Mouse (Mus musculus) right cerebral cortex, postnatal 4 days (tissue): ENCODE data around the gene Haus2.

ENCODE experiments used
- DNase-seq: peaks from one replicate; pipeline ENCODE4 v3.0.0-alpha.2; 2022

The Haus2 gene

GRCm38 (mm10) chr2:120619538-120619937 lies 10.4 kb downstream of the Haus2 start:
- DNase-seq, result no peak

GRCm38 (mm10) chr2:120622920-120623319 lies 13.7 kb downstream of the Haus2 start:
- DNase-seq, result no peak

- no peak for DNase-seq
These were observed 19.1 kb downstream of the Haus2 start for GRCm38 (mm10) chr2:120628076-120628865.

DNA sequence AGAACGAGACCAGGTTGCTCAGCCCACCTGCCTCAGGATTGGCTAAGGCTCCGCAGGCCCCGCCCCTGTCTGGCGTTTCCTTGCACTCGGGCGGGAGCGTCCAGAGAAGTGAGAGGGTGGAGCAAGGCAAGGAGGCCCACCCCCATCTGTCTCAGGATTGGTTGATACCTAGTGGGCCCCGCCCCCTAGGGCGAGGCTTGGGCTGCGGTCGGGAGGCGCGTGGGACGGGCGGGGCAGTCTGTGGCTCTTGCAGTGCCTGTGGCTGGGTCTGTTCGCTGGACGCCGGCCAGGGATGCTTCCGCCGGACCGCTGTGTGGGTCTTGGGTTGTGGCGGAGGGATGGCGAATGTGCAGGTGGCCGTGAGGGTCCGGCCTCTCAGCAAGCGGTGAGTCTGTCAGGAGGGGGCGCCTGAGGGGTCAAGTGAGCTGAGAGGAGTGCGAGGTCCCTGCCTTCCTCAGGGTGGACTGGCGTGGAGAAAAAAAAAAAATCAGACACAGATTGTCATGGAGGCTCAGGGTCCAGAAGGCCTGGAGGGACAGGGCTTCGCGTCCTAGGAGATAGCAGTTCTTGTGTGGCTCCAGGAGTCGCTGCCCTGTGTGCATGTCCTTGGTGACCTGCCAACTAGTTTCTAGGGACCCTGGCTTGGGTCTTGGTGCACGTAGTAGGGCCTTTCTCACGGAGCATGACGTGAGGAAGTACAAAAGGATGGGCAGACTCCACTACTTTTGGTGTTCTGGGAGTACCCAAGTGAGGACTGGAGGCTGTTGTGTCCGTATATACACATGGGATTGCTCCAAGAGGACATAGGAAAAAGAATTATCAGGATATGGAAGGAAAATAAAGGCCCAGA lies 19.9 kb downstream of the Haus2 start, which contains the start of gene Stard9:
Stard9 (plus strand) TSS at position 236 of the 850 bp plus-strand sequence.
- peak; percentile 92 for DNase-seq

GRCm38 (mm10) chr2:120630246-120630645 lies 21.1 kb downstream of the Haus2 start:
- no peak for DNase-seq

GRCm38 (mm10) chr2:120630655-120631054 lies 21.5 kb downstream of the Haus2 start:
- DNase-seq, result no peak

- DNase-seq, result no peak
These were observed 22.3 kb downstream of the Haus2 start for GRCm38 (mm10) chr2:120631521-120631920.

DNA sequence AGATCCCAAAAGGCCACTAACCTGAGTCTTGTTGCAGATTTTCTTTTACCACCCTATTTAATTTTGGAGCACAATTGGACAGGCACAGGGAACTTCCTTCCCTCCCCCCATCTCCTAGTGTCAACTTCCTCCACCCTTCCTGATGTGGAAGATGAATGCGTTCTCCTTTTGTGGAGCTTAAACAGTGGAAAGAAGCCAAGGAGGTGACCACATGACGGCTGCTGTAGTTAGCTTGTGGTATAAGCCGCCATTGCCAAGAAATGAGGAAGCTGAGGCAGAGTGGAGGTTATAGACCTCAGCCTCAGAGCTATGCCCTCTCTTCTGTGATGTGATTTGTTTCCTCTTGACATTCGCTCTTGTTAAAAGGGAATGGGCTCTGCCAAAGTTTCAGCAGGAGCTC lies 22.8 kb downstream of the Haus2 start:
- no peak for DNase-seq

- DNase-seq, result no peak
These were observed 31.7 kb downstream of the Haus2 start for GRCm38 (mm10) chr2:120640835-120641234.

DNA sequence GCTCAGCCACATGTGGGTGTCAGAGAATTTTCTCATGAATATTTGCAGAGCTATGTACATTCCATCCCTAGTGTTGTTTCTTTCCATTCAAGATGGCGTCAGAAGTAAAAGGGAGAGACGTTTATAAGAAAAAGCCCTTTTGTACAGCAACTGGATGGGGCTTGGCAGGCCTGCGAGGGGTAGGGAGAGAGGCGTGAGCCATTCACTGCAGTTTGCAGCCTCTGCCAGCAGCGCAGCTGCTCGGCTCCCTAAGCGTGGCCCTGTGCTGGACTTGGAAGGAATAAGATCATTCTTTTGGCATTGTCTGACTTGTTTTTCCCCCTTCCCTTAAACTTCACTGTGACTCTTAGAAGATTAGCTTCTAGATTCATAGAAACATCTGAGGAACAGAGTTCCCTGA lies 34.7 kb downstream of the Haus2 start:
- DNase-seq, result peak; percentile 15

DNA sequence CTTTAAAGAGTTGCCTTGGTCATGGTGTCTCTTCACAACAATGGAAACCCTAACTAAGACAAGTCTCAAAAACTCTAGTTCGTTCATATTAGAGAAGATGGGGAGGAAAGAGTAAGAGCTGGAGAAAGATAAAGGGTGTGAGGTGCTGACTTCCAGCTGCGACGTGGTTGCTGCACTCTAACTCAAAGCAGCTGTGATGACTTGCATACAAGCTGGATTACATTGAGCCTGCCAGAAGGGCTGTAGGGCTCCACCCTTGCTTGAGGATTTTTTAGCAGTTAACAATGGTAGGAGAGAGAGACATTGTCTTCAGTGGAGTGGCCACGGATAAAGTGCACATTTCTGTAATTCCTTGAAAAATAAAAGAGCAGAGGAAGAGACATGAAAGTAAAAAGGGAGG lies 37.6 kb downstream of the Haus2 start:
- DNase-seq, result no peak

DNA sequence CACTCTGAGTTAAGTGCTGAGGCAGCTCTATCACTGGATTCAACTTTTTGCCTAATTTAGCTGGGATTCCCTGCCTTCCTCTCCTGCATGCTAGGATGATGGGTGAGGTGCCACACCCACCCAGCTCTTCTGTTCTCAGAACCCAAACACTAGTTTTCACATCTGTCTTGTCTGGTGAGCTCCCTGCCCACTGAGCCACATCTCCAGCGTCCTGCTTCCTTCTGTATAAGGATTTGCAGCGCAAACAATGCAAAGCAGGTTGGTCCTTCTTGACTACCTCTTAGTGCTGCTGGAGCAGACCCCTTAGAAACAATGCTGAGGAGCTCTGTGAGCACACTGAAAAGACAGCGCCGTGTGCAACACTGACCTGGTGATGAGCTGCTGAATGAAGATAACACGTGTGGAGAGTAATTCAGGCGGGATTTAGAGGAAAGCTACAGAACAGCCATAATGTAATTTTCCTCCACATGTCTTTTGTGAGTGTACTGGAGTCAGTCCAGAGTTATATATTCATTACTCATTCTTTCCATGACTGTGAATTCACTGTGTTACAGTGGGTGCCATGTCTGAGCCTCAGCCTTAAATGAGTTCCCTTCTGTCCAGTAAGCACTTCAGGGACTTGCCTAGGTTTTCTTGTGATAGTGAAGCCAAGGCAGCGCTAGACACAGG lies 43.2 kb downstream of the Haus2 start:
- no peak for DNase-seq

GRCm38 (mm10) chr2:120652925-120653284 lies 43.7 kb downstream of the Haus2 start:
- no peak for DNase-seq

DNA sequence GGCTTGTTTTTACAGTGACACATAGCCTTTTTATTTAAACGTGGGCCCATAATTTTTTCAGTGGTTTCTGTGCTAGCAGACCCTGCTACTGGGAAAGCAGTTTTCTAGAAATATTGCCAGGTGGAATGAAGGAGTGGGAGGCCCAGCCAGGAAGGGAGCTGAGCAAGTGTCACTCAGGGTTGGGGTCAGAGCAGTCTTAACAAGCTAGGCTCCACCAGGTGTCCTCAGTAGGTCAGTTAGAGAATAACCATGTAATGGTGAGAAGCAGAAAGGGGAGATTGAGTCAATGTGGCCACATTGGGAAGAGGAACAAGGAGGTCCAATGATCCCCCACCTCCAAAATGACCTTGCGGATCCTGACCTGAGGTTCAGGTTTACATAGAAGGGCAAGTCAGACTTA lies 45.5 kb downstream of the Haus2 start:
- no peak for DNase-seq

DNA sequence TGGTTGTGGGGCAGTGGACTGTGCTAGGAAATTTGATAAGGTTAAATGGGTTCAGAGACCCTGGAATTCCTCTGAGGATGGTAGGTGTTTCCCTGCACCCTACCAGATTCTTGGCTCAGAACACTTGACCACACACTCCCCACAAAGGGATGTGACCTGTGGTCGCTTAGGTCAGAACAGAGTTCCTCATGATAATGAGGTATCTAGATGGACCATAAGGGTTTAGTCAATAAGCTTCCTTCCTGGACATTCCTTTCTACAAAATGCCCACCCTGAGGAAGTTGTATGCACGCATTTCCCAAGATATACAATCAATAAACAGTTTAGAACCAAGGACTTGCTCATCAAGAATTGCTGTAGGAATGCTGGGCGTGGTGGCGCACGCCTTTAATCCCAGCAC lies 46.7 kb downstream of the Haus2 start:
- no peak for DNase-seq

GRCm38 (mm10) chr2:120656711-120657110 lies 47.5 kb downstream of the Haus2 start:
- no peak for DNase-seq

- no peak for DNase-seq
These were observed 49.3 kb downstream of the Haus2 start for GRCm38 (mm10) chr2:120658486-120658885.

DNA sequence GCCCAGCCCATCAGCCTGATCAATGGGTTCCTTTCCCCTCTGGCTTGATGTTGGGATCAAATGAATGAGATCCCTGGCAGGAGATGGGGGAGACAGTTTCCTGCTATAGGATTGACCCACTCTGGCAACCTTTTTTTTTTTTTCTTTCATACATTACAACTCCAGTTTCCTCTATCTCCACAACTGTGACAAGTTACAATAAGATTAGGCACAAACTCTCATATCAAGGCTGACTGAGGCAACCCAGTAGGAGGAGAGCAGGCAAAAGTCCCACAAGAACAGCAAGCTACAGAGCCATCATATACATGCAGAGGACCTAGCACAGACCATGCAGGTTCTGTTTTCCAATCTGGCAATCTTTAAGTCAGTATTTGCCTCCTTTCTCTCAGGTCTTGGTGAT lies 50.1 kb downstream of the Haus2 start:
- DNase-seq, result no peak

DNA sequence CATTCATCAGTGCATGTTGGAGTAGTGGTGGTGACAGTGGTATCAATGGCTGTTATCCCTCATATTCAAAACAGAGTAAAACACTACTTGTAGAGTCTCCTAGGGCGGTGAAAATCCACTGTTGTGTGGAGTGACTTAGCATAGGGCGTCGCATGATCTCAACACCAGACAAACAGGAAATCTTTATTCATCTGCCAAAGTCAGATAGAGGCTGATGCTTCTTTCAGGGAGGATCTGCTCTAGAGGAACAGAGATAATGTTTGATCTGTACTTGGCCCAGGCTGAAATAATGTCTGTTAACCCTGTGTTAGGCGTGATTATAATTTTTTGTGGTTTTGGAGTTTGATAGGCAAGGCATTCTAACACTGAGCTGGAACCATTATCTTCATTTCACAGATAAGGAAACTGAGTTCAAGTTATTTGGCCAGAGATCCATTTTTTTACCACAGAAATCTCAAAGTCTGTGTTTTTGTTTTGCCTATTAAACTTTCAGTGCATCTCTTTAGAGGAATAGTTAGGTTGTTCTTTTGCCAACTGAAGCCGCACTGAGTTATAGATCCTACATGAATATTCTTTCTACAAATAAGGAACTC lies 51.4 kb downstream of the Haus2 start:
- no peak for DNase-seq

DNA sequence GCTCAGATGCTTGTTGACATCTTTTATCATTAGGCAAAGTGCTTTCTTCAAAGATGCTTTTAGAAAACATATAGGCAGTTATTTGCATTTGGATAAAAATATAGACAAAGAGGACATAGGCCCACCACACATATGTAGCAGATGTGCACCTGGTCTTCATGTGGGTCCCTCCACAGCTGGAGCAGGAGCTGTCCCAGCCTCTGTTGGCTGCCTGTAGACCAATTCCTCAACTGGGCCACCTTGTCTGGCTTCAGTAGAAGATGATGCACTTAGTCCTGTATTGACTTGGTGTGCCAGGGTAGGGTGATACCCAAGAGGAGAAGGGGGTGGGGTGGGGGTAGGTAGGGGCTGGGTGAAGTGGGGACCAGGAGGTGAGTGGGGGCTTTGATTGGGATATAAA lies 53.6 kb downstream of the Haus2 start:
- no peak for DNase-seq

- DNase-seq, result no peak
These were observed 54.4 kb downstream of the Haus2 start for GRCm38 (mm10) chr2:120663491-120664154.

DNA sequence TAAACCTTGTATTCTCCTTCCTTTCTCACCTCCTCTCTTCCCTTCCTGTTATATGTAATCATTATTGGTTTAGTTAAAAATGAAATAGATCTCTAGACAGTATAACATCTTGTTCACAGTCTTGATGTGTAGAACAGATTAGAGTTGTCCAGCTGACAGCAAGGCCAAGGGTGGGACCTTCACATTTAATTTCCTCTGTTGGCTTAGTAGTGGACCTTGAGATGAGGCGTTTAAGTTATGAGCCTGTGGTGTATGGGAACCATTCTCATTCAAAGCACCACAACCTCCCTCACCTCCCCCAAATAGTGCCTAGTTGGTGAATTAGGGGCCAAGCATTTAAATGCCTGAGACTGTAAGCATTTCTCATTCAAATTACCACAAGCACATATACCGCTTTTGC lies 58.3 kb downstream of the Haus2 start:
- no peak for DNase-seq

GRCm38 (mm10) chr2:120670253-120670652 lies 61.1 kb downstream of the Haus2 start:
- DNase-seq, result no peak
